In the genomic region with DNA sequence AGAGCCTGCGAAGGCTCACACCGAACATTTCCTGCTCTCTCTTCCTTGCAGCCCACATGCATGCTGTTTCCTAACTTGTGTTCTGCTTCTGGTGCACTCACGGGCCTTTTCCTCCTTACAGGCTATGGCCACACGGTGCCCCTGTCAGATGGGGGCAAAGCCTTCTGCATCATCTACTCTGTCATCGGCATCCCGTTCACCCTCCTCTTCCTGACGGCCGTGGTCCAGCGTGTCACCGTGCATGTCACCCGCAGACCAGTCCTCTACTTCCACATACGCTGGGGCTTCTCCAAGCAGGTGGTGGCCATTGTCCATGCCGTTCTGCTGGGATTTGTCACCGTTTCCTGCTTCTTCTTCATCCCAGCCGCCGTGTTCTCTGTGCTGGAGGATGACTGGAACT, we compare ENCODE assay signal across 29 mouse cellular contexts. TPM values are rescaled to one million over a fixed set of nuclear protein-coding genes. Genes with fewer than 3 reads are reported as not detected.
DNase-seq lines count a peak whose midpoint lies in the region; ATAC-seq and TF ChIP-seq lines count a peak whose summit lies in the region.
"Had no signal": no experiment of that assay in that cellular context is flagged by ENCODE, and none has a peak within 500 bp of the region (broad histone marks: within the 10 kb centered on the region; RNA-seq: fewer than 3 reads in every experiment).

No protein-coding gene starts in this region.

- H3K36me3 ChIP-seq in heart, embryonic 10.5 days = no peaks in the 10 kb centered on the region
- no peaks in the 10 kb centered on the region for H3K36me3 ChIP-seq in G1E (replicated peaks)
- H3K36me3 ChIP-seq: embryonic facial prominence, embryonic 13.5 days; forebrain, embryonic 12.5 days; forebrain, embryonic 15.5 days; heart, embryonic 12.5 days; heart, embryonic 15.5 days; hindbrain, embryonic 10.5 days had no signal

- peak overlapping the region; percentile 37 for H3K27ac ChIP-seq in cerebellum, adult 2 months (ENCODE audit: insufficient read depth, low read length)
- no peak overlapping the region for H3K27ac ChIP-seq in heart, embryonic 10.5 days
- no peak overlapping the region for H3K27ac ChIP-seq in gastrocnemius, adult 2 months
- H3K27ac ChIP-seq: embryonic facial prominence, embryonic 10.5 days; embryonic facial prominence, embryonic 13.5 days; forebrain, embryonic 12.5 days; forebrain, embryonic 15.5 days; heart, embryonic 15.5 days; hindbrain, embryonic 10.5 days; hindbrain, embryonic 15.5 days had no signal

- peaks cover 64% of the 10 kb centered on the region for H3K4me1 ChIP-seq in cerebellum, adult 2 months (ENCODE audit: control insufficient read depth, insufficient read depth, low read length)
- H3K4me1 ChIP-seq in heart, embryonic 10.5 days = no peaks in the 10 kb centered on the region
- no peaks in the 10 kb centered on the region for H3K4me1 ChIP-seq in G1E (ENCODE audit: insufficient read depth, low read depth, low read length)
- H3K4me1 ChIP-seq: embryonic facial prominence, embryonic 10.5 days; forebrain, embryonic 12.5 days; heart, embryonic 12.5 days; heart, embryonic 15.5 days; hindbrain, embryonic 10.5 days; hindbrain, embryonic 15.5 days had no signal

- WGBS in cerebellum, adult 2 months = 29% methylated on average over 16 of the region's 16 CpGs
- 90% methylated on average over 16 of the region's 16 CpGs for WGBS in heart, embryonic 10.5 days

- TF ChIP-seq CTCF in cerebellum, adult 2 months (IDR thresholded peaks at IDR 0.05; ENCODE audit: borderline replicate concordance, insufficient read depth, low read depth, low read length) = no peak
- TF ChIP-seq CTCF in G1E (IDR thresholded peaks at IDR 0.05; ENCODE audit: low read depth, low read length) = no peak
- TF ChIP-seq CTCF in gastrocnemius, adult 2 months (IDR thresholded peaks at IDR 0.05) = no peak

- no peaks in the 10 kb centered on the region for H3K9me3 ChIP-seq in heart, embryonic 10.5 days
- H3K9me3 ChIP-seq in G1E (replicated peaks) = peaks cover 76% of the 10 kb centered on the region
- H3K9me3 ChIP-seq: embryonic facial prominence, embryonic 13.5 days; forebrain, embryonic 12.5 days; forebrain, embryonic 15.5 days; heart, embryonic 12.5 days; heart, embryonic 15.5 days; hindbrain, embryonic 15.5 days had no signal

- DNase-seq in cerebellum, adult 2 months = peak; percentile 38 to 57
- DNase-seq in cerebellum, postnatal 4 days (ENCODE audit: low spot score in 2 of 2) = no peak
- DNase-seq in heart, adult 11 months = peak; percentile 85
- DNase-seq in heart, embryonic 10.5 days (ENCODE audit: low spot score) = no peak
- DNase-seq in G1E (ENCODE audit: low spot score) = no peak
- DNase-seq in cerebellum, postnatal 25 days = peak; percentile 37 to 46
- no peak for DNase-seq in gastrocnemius, adult 2 months
- DNase-seq: adrenal gland, adult 2 months; adrenal gland, postnatal 14 days; B cell, adult 2 months; embryo, embryonic 11 days; gastrocnemius, postnatal 10 days; gastrocnemius, postnatal 36 days; heart, postnatal 10 days; heart, postnatal 36 days; kidney, adult 2 months had no signal

- intact Hi-C loops in gastrocnemius, adult 2 months (cut with DNase I) = no loop called here

- H3K4me3 ChIP-seq in cerebellum, adult 2 months (replicated peaks; ENCODE audit: insufficient read depth, low read depth, low read length) = no peak overlapping the region
- H3K4me3 ChIP-seq in heart, embryonic 10.5 days = no peak overlapping the region
- H3K4me3 ChIP-seq in G1E (ENCODE audit: low read depth, low read length) = peak overlapping the region; percentile 29; the same call in 1 of the 2 replicates
- no peak overlapping the region for H3K4me3 ChIP-seq in gastrocnemius, adult 2 months
- H3K4me3 ChIP-seq: embryonic facial prominence, embryonic 10.5 days; embryonic facial prominence, embryonic 13.5 days; erythroblast, embryonic 14.5 days; forebrain, embryonic 12.5 days; forebrain, embryonic 15.5 days; heart, embryonic 12.5 days; heart, embryonic 15.5 days; hindbrain, embryonic 10.5 days; hindbrain, embryonic 15.5 days had no signal

- no peak for ATAC-seq in G1E (ENCODE audit: extremely low read depth, insufficient number of reproducible peaks, low FRiP score, poor library complexity, severe bottlenecking)
- ATAC-seq: forebrain, embryonic 15.5 days; intestine, postnatal 0 days had no signal

- H3K27me3 ChIP-seq in cerebellum, adult 2 months (ENCODE audit: control insufficient read depth, insufficient read depth, low read length) = no peaks in the 10 kb centered on the region
- no peaks in the 10 kb centered on the region for H3K27me3 ChIP-seq in heart, embryonic 10.5 days (ENCODE audit: insufficient read depth, poor library complexity, severe bottlenecking)
- H3K27me3 ChIP-seq in G1E (ENCODE audit: insufficient read depth, low read length) = no peaks in the 10 kb centered on the region
- H3K27me3 ChIP-seq: embryonic facial prominence, embryonic 13.5 days; forebrain, embryonic 12.5 days; forebrain, embryonic 15.5 days; heart, embryonic 12.5 days; heart, embryonic 15.5 days; hindbrain, embryonic 15.5 days had no signal

- no peak for TF ChIP-seq POLR2A in cerebellum, adult 2 months (IDR thresholded peaks at IDR 0.05; ENCODE audit: borderline replicate concordance, insufficient read depth, low read length)

RNA-seq across cellular contexts. Expression of a gene that starts 29.9 kb away (rescaled TPM):
- 206 and 213 TPM in 2 replicates for polyA plus RNA-seq in cerebellum, adult 2 months (2012; rRNA removed)
- 2.8 and 8.7 TPM in 2 replicates for polyA plus RNA-seq in heart, embryonic 10.5 days (2016; fragmentation: Nextera tagmentation; extraction: Ambion mirVana)
- not detected in 2 replicates for total RNA-seq in G1E (2014; fragmentation: Nextera tagmentation)
- 0.11 TPM in 1 of 2 replicates, not detected in the other for total RNA-seq in G1E (2017)
- polyA plus RNA-seq in G1E (2012) = not detected in 2 replicates
- total RNA-seq in gastrocnemius, adult 2 months (2021) = under 1 TPM; 0.17 to 0.84 TPM
- total RNA-seq: CH12.LX; granulocyte monocyte progenitor cell, adult 5-6 weeks; MEL had no signal
- polyA plus RNA-seq: erythroblast, embryonic 14.5 days had no signal

Comparison
In these comparisons a context has a peak if more than half of its experiments do, and no peak if none do; other contexts are left out.
1. DNase-seq: peak in cerebellum, adult 2 months (2 of 2), heart, adult 11 months (single experiment) and cerebellum, postnatal 25 days (2 of 2); none in cerebellum, postnatal 4 days (0 of 2), heart, embryonic 10.5 days (single experiment), G1E (single experiment) and gastrocnemius, adult 2 months (single experiment).
2. RNA of a gene that starts 29.9 kb away (polyA plus RNA-seq): 206 to 213 TPM in cerebellum, adult 2 months; 2.8 to 8.7 TPM in heart, embryonic 10.5 days and not detected in G1E; every median in the first group is over 10 times any median in the second.